10 mouse cellular contexts compared by ENCODE assay signal in genomic region chr7:13031069-13031468, GRCm38 (mm10). TPM values are rescaled to one million over a fixed set of nuclear protein-coding genes. Genes with fewer than 3 reads are reported as not detected.
DNase-seq lines count a peak whose midpoint lies in the region; ATAC-seq and TF ChIP-seq lines count a peak whose summit lies in the region.
"Had no signal": no experiment of that assay in that cellular context is flagged by ENCODE, and none has a peak within 500 bp of the region (broad histone marks: within the 10 kb centered on the region; RNA-seq: fewer than 3 reads in every experiment).

No protein-coding gene starts in this region.

- TF ChIP-seq POLR2A in small intestine, adult 2 months (IDR thresholded peaks at IDR 0.05; ENCODE audit: low read depth, low read length), result no peak

- H3K36me3 ChIP-seq in intestine, postnatal 0 days (ENCODE audit: control insufficient read depth, insufficient read depth), result peaks cover 67% of the 10 kb centered on the region
- peaks cover 68% of the 10 kb centered on the region for H3K36me3 ChIP-seq in intestine, embryonic 15.5 days
- H3K36me3 ChIP-seq in midbrain, postnatal 0 days (ENCODE audit: insufficient read depth, low read length), result peaks cover 63% of the 10 kb centered on the region
- H3K36me3 ChIP-seq in midbrain, embryonic 15.5 days (replicated peaks), result peaks cover 67% of the 10 kb centered on the region
- H3K36me3 ChIP-seq in small intestine, adult 2 months (ENCODE audit: control insufficient read depth, insufficient read depth, low read length), result peaks cover 64% of the 10 kb centered on the region

- no peaks in the 10 kb centered on the region for H3K27me3 ChIP-seq in intestine, postnatal 0 days (replicated peaks; ENCODE audit: control insufficient read depth, insufficient read depth, low read length)
- H3K27me3 ChIP-seq in intestine, embryonic 15.5 days (replicated peaks), result no peaks in the 10 kb centered on the region
- H3K27me3 ChIP-seq in midbrain, postnatal 0 days (ENCODE audit: insufficient read depth, low read length), result no peaks in the 10 kb centered on the region
- no peaks in the 10 kb centered on the region for H3K27me3 ChIP-seq in midbrain, embryonic 15.5 days (replicated peaks)
- no peaks in the 10 kb centered on the region for H3K27me3 ChIP-seq in small intestine, adult 2 months (ENCODE audit: control insufficient read depth, insufficient read depth, low read length)
- H3K27me3 ChIP-seq: hindbrain, embryonic 12.5 days had no signal

- WGBS in intestine, postnatal 0 days, result 59% methylated on average over 5 of the region's 5 CpGs
- 73% methylated on average over 5 of the region's 5 CpGs for WGBS in intestine, embryonic 15.5 days
- 67% methylated on average over 5 of the region's 5 CpGs for WGBS in midbrain, postnatal 0 days
- WGBS in midbrain, embryonic 15.5 days, result 68% methylated on average over 5 of the region's 5 CpGs
- 58% methylated on average over 5 of the region's 5 CpGs for WGBS in small intestine, adult 2 months

- TF ChIP-seq CTCF in intestine, postnatal 0 days (IDR thresholded peaks at IDR 0.05; ENCODE audit: low read depth), result peak; percentile 66
- peak; percentile 68 for TF ChIP-seq CTCF in midbrain, postnatal 0 days (IDR thresholded peaks at IDR 0.05)
- TF ChIP-seq CTCF in small intestine, adult 2 months (IDR thresholded peaks at IDR 0.05; ENCODE audit: extremely low read depth, insufficient read length, insufficient replicate concordance, low read depth, low read length), result peak; percentile 40; the same call in 1 of the 2 replicates

- no peak overlapping the region for H3K9ac ChIP-seq in intestine, postnatal 0 days (ENCODE audit: low read depth, low read length)
- no peak overlapping the region for H3K9ac ChIP-seq in intestine, embryonic 15.5 days
- no peak overlapping the region for H3K9ac ChIP-seq in midbrain, postnatal 0 days (replicated peaks; ENCODE audit: low read length, poor library complexity, severe bottlenecking)
- no peak overlapping the region for H3K9ac ChIP-seq in midbrain, embryonic 15.5 days

- peak; percentile 57 for DNase-seq in adrenal gland, postnatal 14 days
- DNase-seq in adrenal gland, postnatal 4 days (ENCODE audit: low spot score in 2 of 2), result no peak
- DNase-seq in midbrain, postnatal 0 days (ENCODE audit: low spot score), result peak; percentile 51
- DNase-seq in spleen, adult 12 weeks (ENCODE audit: low spot score), result no peak

- no peaks in the 10 kb centered on the region for H3K9me3 ChIP-seq in intestine, postnatal 0 days (ENCODE audit: control insufficient read depth)
- H3K9me3 ChIP-seq in intestine, embryonic 15.5 days, result no peaks in the 10 kb centered on the region
- no peaks in the 10 kb centered on the region for H3K9me3 ChIP-seq in midbrain, postnatal 0 days (ENCODE audit: low read length)
- no peaks in the 10 kb centered on the region for H3K9me3 ChIP-seq in midbrain, embryonic 15.5 days
- H3K9me3 ChIP-seq: hindbrain, embryonic 12.5 days; limb, embryonic 10.5 days had no signal

- no peak overlapping the region for H3K27ac ChIP-seq in intestine, postnatal 0 days (ENCODE audit: low read depth, low read length)
- H3K27ac ChIP-seq in intestine, embryonic 15.5 days, result no peak overlapping the region
- no peak overlapping the region for H3K27ac ChIP-seq in midbrain, postnatal 0 days (ENCODE audit: low read depth, low read length)
- H3K27ac ChIP-seq in midbrain, embryonic 15.5 days, result no peak overlapping the region
- H3K27ac ChIP-seq in small intestine, adult 2 months (ENCODE audit: insufficient read depth, low read depth, low read length), result no peak overlapping the region
- H3K27ac ChIP-seq: hindbrain, embryonic 12.5 days; limb, embryonic 10.5 days had no signal

- H3K4me3 ChIP-seq in intestine, postnatal 0 days (ENCODE audit: low read depth, low read length), result no peak overlapping the region
- no peak overlapping the region for H3K4me3 ChIP-seq in intestine, embryonic 15.5 days (replicated peaks)
- no peak overlapping the region for H3K4me3 ChIP-seq in midbrain, postnatal 0 days (ENCODE audit: low read depth, low read length)
- no peak overlapping the region for H3K4me3 ChIP-seq in midbrain, embryonic 15.5 days
- no peak overlapping the region for H3K4me3 ChIP-seq in small intestine, adult 2 months (ENCODE audit: low read depth, low read length)
- H3K4me3 ChIP-seq: hindbrain, embryonic 12.5 days; limb, embryonic 10.5 days had no signal

- ATAC-seq in intestine, postnatal 0 days, result no peak
- ATAC-seq in intestine, embryonic 15.5 days, result no peak
- no peak for ATAC-seq in midbrain, postnatal 0 days (ENCODE audit: low FRiP score)
- ATAC-seq in midbrain, embryonic 15.5 days (replicated peaks), result no peak

- H3K4me2 ChIP-seq in intestine, postnatal 0 days (replicated peaks; ENCODE audit: low read depth), result no peak overlapping the region
- H3K4me2 ChIP-seq in intestine, embryonic 15.5 days (replicated peaks), result no peak overlapping the region
- no peak overlapping the region for H3K4me2 ChIP-seq in midbrain, postnatal 0 days (ENCODE audit: low read depth, low read length, poor library complexity, severe bottlenecking)
- H3K4me2 ChIP-seq in midbrain, embryonic 15.5 days, result no peak overlapping the region
- H3K4me2 ChIP-seq: hindbrain, embryonic 12.5 days had no signal

- 0 out of 2 replicates have a peak, but pooled peaks cover 4% of the 10 kb centered on the region for H3K4me1 ChIP-seq in intestine, postnatal 0 days (replicated peaks; ENCODE audit: control insufficient read depth, insufficient read depth, low read length)
- H3K4me1 ChIP-seq in intestine, embryonic 15.5 days (replicated peaks), result peaks cover 26% of the 10 kb centered on the region
- H3K4me1 ChIP-seq in midbrain, postnatal 0 days (ENCODE audit: insufficient read depth, low read length), result peaks cover 6% of the 10 kb centered on the region
- peaks cover 42% of the 10 kb centered on the region for H3K4me1 ChIP-seq in midbrain, embryonic 15.5 days
- peaks cover 12% of the 10 kb centered on the region for H3K4me1 ChIP-seq in small intestine, adult 2 months (ENCODE audit: control insufficient read depth, insufficient read depth, insufficient read length, low read length)

RNA-seq across cellular contexts. Expression of gene Chmp2a, which starts 3.5 kb away (rescaled TPM):
- 173 and 179 TPM in 2 replicates for total RNA-seq in adrenal gland, postnatal 14 days (2021)
- 100 to 1,000 TPM; 181 to 189 TPM for total RNA-seq in adrenal gland, postnatal 4 days (2021)
- polyA plus RNA-seq in intestine, postnatal 0 days (2015; fragmentation: Nextera tagmentation; extraction: Ambion mirVana), result 323 and 329 TPM in 2 replicates
- 162 and 177 TPM in 2 replicates for polyA plus RNA-seq in intestine, embryonic 15.5 days (2015; fragmentation: Nextera tagmentation; extraction: Ambion mirVana)
- 67.6 and 114 TPM in 2 replicates for total RNA-seq in midbrain, postnatal 0 days (2014; rRNA removed)
- 198 and 205 TPM in 2 replicates for polyA plus RNA-seq in midbrain, postnatal 0 days (2015; fragmentation: Nextera tagmentation; extraction: Ambion mirVana)
- polyA plus RNA-seq in midbrain, embryonic 15.5 days (2015; fragmentation: Nextera tagmentation; extraction: Ambion mirVana), result 188 TPM in 2 replicates
- 58.3 and 102 TPM in 2 replicates for polyA plus RNA-seq in small intestine, adult 2 months (2012; rRNA removed)

RNA-seq across cellular contexts. Expression of gene Ube2m, which starts 7.0 kb away (rescaled TPM):
- total RNA-seq in adrenal gland, postnatal 14 days (2021), result 191 and 201 TPM in 2 replicates
- total RNA-seq in adrenal gland, postnatal 4 days (2021), result 100 to 1,000 TPM; 168 to 181 TPM
- polyA plus RNA-seq in intestine, postnatal 0 days (2015; fragmentation: Nextera tagmentation; extraction: Ambion mirVana), result 96.8 and 107 TPM in 2 replicates
- 109 and 118 TPM in 2 replicates for polyA plus RNA-seq in intestine, embryonic 15.5 days (2015; fragmentation: Nextera tagmentation; extraction: Ambion mirVana)
- total RNA-seq in midbrain, postnatal 0 days (2014; rRNA removed), result 359 and 383 TPM in 2 replicates
- 146 and 147 TPM in 2 replicates for polyA plus RNA-seq in midbrain, postnatal 0 days (2015; fragmentation: Nextera tagmentation; extraction: Ambion mirVana)
- 141 and 162 TPM in 2 replicates for polyA plus RNA-seq in midbrain, embryonic 15.5 days (2015; fragmentation: Nextera tagmentation; extraction: Ambion mirVana)
- polyA plus RNA-seq in small intestine, adult 2 months (2012; rRNA removed), result 56.0 and 93.7 TPM in 2 replicates

RNA-seq across cellular contexts. Expression of gene Zbtb45, which starts 21.2 kb away (rescaled TPM):
- 12.8 and 13.2 TPM in 2 replicates for total RNA-seq in adrenal gland, postnatal 14 days (2021)
- total RNA-seq in adrenal gland, postnatal 4 days (2021), result 10 to 100 TPM; 18.4 to 18.5 TPM
- 11.2 and 11.6 TPM in 2 replicates for polyA plus RNA-seq in intestine, postnatal 0 days (2015; fragmentation: Nextera tagmentation; extraction: Ambion mirVana)
- polyA plus RNA-seq in intestine, embryonic 15.5 days (2015; fragmentation: Nextera tagmentation; extraction: Ambion mirVana), result 20.7 and 21.2 TPM in 2 replicates
- 37.5 and 70.8 TPM in 2 replicates for total RNA-seq in midbrain, postnatal 0 days (2014; rRNA removed)
- polyA plus RNA-seq in midbrain, postnatal 0 days (2015; fragmentation: Nextera tagmentation; extraction: Ambion mirVana), result 29.0 and 31.8 TPM in 2 replicates
- polyA plus RNA-seq in midbrain, embryonic 15.5 days (2015; fragmentation: Nextera tagmentation; extraction: Ambion mirVana), result 45.9 and 46.7 TPM in 2 replicates
- 22.1 and 46.2 TPM in 2 replicates for polyA plus RNA-seq in small intestine, adult 2 months (2012; rRNA removed)

RNA-seq across cellular contexts. Expression of gene Mzf1, which starts 23.5 kb away (rescaled TPM):
- 2.6 and 3.4 TPM in 2 replicates for total RNA-seq in adrenal gland, postnatal 14 days (2021)
- 1 to 10 TPM; 5.5 to 6.0 TPM for total RNA-seq in adrenal gland, postnatal 4 days (2021)
- 0.83 and 1.1 TPM in 2 replicates for polyA plus RNA-seq in intestine, postnatal 0 days (2015; fragmentation: Nextera tagmentation; extraction: Ambion mirVana)
- 2.1 and 2.5 TPM in 2 replicates for polyA plus RNA-seq in intestine, embryonic 15.5 days (2015; fragmentation: Nextera tagmentation; extraction: Ambion mirVana)
- total RNA-seq in midbrain, postnatal 0 days (2014; rRNA removed), result 13.2 and 14.4 TPM in 2 replicates
- 12.2 TPM in 2 replicates for polyA plus RNA-seq in midbrain, postnatal 0 days (2015; fragmentation: Nextera tagmentation; extraction: Ambion mirVana)
- 10.7 and 11.4 TPM in 2 replicates for polyA plus RNA-seq in midbrain, embryonic 15.5 days (2015; fragmentation: Nextera tagmentation; extraction: Ambion mirVana)
- 0.66 and 0.95 TPM in 2 replicates for polyA plus RNA-seq in small intestine, adult 2 months (2012; rRNA removed)

RNA-seq across cellular contexts. Expression of gene Trim28, which starts 32.2 kb away (rescaled TPM):
- 247 and 252 TPM in 2 replicates for total RNA-seq in adrenal gland, postnatal 14 days (2021)
- 100 to 1,000 TPM; 392 to 400 TPM for total RNA-seq in adrenal gland, postnatal 4 days (2021)
- polyA plus RNA-seq in intestine, postnatal 0 days (2015; fragmentation: Nextera tagmentation; extraction: Ambion mirVana), result 82.8 and 85.3 TPM in 2 replicates
- polyA plus RNA-seq in intestine, embryonic 15.5 days (2015; fragmentation: Nextera tagmentation; extraction: Ambion mirVana), result 218 and 244 TPM in 2 replicates
- 467 and 650 TPM in 2 replicates for total RNA-seq in midbrain, postnatal 0 days (2014; rRNA removed)
- 187 and 190 TPM in 2 replicates for polyA plus RNA-seq in midbrain, postnatal 0 days (2015; fragmentation: Nextera tagmentation; extraction: Ambion mirVana)
- 229 and 258 TPM in 2 replicates for polyA plus RNA-seq in midbrain, embryonic 15.5 days (2015; fragmentation: Nextera tagmentation; extraction: Ambion mirVana)
- 101 and 195 TPM in 2 replicates for polyA plus RNA-seq in small intestine, adult 2 months (2012; rRNA removed)

Comparison
In these comparisons a context has a peak if more than half of its experiments do, and no peak if none do; other contexts are left out.
1. DNase-seq: peak in adrenal gland, postnatal 14 days (single experiment) and midbrain, postnatal 0 days (single experiment); none in adrenal gland, postnatal 4 days (0 of 2) and spleen, adult 12 weeks (single experiment).
2. Peak in every context shown above with its lines, with median percentiles within 50 percentile points of each other: CTCF ChIP-seq.